Mouse (Mus musculus) CD4-positive, CD25-positive, alpha-beta regulatory T cell, adult 2 months (primary cell): ENCODE data around the gene Ranbp17.

Source experiments
- DNase-seq: peaks from one replicate; pipeline ENCODE4 v3.0.0-alpha.2; 2012; ENCODE audit warnings: low read depth, low spot score

The Ranbp17 gene

GRCm38 (mm10) chr11:33197673-33198072, 315.9 kb downstream of the Ranbp17 start:
- DNase-seq: no peak

DNA sequence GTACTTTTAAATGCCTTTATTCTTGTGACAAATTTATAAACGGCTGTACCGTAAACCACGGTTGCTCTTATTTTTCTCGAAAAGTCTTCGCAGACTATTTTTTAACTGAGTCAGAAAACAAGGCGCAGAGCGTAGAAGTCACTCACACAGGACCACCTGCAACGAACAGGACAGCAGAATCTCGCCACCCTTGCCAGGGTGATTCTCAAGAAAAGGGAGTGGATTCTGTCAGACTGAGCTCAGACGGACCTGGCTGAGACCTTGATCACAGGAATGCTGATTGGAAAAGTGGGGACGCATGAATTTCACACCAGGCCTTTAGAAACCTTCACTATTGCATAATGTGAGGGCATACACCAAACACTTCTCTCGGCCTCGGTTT, 316.4 kb downstream of the Ranbp17 start:
- DNase-seq: no peak

DNA sequence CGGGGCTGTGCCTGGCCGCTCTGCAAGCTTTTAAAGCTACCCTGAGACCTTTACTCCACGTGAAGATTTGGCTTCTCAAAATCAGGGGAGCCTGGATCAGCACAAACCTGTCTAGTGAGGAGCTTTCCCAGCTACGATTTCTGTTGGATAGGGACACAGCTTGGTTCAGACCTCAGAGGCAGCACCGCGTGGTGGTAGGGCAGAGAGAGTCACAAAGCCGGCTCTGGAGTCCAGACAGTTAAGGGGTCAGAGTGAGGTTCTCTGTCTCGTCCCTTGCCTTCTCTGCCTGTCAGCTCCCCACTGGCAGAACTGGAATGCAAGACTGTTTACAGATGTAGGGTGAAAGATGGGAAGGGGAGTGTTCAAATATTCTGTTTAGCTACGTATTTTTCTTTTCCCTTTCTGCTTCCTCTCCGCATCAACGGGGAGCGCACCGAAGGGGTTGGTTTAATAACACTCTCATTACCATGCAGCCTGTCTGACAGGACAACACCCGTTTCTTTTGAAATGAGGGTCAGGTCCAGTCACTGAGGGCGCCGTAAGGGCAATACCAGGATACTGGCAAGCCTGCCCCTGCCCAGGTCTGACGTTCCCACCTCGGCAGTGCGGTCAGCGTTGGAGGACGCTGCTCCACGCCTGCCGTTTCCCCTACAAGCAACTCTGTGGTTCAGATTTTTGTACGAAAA, 317.0 kb downstream of the Ranbp17 start:
- no peak for DNase-seq

DNA sequence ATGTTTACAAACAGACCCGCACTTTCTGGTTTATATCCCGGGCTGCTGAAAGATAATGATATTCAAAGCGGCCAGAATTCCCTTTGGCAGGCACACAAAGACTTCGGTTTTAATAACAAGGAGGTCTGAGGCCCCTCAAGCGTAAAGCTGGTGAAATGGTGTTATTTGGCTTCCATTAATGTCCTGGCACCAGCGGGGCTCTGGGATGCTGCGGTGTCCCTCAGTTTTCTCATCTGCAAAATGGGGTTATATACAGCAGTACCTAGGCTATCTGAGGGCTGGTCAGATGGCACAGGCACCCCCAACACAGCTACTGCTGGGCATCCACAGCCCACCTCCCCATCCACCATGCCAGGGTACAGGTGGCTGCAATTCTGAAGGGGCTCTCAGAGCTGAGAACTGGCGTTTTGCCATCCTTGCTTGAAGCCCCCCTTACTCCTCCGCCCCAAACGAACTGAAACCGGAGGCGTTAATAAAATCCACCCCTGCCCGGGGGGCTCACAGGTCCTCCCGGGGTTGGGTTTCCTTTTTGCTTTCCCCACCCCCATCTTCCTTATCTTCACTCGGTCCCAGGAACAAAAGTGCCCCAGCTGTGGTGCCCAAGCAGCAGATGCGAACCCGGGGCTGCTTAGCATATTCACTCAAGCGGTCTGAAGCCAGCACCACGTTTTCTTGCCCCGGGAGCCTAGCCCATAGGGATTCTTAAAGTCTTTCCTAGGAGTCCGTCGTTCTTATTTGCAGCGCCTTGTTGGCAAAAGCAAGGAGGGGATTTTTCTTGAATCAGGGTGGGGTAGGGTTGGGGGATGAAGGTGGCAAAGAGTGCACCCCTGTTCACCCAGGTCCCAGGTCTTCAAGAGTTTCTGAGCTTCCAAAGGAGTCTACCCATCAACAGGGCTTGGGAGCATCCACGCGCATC, 317.8 kb downstream of the Ranbp17 start:
- DNase-seq: no peak

DNA sequence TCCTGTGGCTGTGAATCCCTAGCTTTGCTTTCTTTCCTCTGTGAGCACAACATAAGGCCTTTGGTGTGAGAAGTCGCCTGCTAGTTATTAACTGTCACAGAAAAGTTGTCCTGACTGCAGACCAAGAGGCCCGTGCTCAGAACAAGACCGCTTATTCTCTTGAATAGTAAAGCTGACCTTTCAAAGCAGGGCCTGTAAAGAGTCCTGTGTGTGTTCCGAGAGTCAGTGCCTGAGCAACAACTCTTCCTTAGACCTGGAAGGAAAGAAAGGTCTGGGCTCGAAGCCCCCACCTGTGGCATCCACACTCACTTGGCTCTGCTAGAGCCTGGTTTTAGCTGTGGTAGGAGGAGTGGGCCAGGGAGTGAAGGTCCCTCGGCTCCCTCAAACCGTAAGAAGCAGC, 318.5 kb downstream of the Ranbp17 start:
- no peak for DNase-seq

DNA sequence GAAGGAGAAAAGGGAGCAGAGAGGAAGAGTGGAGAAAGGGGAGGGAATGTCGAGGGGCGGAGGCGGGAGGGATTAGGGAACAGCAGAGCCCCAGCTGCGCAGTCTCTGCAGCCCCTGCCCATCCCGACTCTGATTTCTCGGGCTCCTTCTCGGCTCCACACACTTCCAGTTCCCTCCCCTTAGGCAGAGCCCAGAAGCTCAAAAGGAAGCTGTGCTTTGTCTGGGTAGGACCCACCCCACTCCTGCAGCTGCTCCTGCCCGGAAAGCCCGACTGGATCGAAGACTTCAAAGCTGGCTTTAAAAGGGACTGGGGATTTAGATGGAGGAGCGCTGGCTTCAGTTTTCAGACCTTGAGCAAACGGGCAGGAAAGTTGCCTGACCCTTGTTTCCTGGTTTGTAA, 319.9 kb downstream of the Ranbp17 start:
- no peak for DNase-seq

GRCm38 (mm10) chr11:33181804-33182203, 331.7 kb downstream of the Ranbp17 start:
- no peak for DNase-seq

GRCm38 (mm10) chr11:33180701-33181116, 332.8 kb downstream of the Ranbp17 start:
- no peak for DNase-seq

- no peak for DNase-seq
These were observed 333.7 kb downstream of the Ranbp17 start for GRCm38 (mm10) chr11:33179802-33180201.

DNA sequence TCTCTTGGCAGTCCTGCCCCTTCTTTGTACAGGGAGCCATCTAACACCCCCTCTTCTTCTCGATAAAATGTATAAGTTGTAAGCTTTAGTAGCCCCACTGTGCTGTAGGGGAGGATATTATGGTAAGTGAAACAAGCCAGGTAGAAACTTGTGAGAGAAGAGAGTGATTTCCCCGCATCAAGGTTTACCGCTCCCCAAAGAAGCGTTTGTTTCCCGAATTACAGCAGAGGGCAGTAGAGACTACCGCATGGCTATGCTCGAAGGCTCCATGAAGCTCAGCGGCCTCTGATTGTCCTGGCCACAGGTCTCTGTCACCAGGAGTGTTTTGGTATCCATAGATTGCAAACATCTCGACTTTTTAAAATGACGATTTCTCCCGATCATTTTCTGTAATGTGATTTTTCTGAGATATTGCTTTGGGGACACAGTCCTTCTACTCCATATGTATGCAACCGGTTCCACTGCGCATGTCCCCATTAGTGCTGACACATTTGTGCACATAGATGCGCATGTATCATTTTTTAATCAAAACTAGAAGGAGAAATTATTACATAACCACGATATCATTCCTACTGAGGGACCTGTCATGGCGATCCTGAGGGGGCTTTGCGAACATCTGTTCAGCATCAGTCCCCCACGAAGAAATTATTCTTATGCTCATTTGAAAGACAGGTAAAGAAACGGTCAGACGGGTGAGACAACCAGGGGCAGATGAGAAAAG, 336.9 kb downstream of the Ranbp17 start:
- peak; percentile 54 for DNase-seq

GRCm38 (mm10) chr11:33175768-33176167, 337.8 kb downstream of the Ranbp17 start:
- no peak for DNase-seq

DNA sequence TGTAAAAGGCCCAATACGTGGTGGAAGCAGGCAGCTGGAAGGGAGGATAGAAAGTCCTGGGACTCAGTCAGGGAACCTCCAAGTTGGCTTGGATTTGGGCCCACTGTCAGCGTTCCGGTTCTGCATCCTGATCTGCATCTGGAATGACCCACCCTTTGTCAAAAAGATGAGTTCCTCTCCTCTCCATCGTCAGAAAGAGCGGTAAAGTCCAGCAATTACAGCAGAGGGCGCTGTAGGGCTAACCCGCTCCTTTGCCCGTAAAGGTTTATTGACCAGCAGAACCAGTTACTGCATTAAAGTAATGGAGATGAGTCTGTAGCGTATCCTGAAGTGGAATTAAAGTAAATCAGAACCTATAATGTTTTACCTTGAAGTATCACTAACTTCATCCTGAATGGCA, 343.1 kb downstream of the Ranbp17 start:
- DNase-seq: peak; percentile 76

- DNase-seq: peak; percentile 100
These were observed 350.5 kb downstream of the Ranbp17 start, which contains the start of gene Npm1 for GRCm38 (mm10) chr11:33162998-33163506. Npm1 (minus strand) TSS chr11:33163206.

DNA sequence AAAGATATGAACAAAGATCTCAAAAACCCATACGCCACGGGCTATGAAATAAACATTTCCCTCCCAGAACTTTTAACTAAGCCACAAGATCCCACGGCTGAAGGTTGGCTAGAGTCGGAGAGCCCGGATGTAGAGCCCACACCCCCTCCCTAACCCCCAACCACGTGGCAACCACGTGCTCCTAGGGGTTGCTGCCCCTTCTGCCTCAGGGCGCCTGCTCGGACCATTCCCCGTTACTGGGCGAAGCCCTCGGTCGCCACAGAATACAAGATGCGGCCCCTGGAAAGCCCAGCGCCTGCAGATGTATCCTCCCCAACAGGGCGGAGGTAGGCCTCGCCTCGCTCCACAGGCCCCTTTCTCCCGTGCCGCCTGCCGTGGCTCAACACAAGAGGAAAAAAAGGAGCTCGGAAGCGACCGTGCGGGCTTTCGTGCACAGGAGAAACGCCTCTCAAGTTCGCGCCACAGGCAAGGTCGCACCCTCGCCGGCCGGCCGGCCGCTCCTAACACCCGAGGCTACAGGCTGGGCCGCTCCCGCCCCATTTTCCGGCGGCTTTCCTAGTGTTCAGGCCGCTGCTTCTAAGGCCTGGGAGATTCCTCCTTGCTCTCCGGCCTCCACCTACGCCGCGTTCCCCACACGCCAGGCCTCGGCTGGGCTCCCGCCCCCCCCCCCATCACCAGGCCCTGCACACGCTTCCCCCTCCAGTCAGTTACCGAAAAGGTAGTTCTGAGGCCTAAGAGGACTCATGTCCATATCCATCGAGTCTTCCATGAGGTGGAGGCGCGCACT, 351.1 kb downstream of the Ranbp17 start:
- DNase-seq: peak; percentile 83
